Mouse (Mus musculus): Measurements from ENCODE around the gene Atp5k.

Atp5k gene

DNA sequence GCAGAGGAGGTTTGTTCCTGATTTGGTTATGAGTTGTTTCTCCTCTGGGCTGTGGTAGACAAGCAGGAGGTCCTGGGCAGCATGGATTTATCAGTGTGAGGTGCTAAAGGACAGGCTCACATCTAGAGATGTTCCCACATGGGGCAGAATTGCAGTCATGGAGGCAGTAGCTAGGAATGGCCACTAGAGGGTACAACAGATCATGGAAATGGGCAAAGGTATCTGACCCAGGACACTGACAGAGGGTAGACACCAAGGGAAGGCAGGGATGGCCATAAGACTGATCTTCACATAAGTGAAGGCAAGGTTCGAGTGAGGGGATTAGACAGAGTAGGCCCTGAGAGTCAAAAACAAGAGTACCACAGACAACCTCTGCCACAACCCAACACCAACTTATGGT, 7.1 kb downstream of the Atp5k start:
- no peak for DNase-seq (ENCODE audit: low read depth, low spot score)

DNA sequence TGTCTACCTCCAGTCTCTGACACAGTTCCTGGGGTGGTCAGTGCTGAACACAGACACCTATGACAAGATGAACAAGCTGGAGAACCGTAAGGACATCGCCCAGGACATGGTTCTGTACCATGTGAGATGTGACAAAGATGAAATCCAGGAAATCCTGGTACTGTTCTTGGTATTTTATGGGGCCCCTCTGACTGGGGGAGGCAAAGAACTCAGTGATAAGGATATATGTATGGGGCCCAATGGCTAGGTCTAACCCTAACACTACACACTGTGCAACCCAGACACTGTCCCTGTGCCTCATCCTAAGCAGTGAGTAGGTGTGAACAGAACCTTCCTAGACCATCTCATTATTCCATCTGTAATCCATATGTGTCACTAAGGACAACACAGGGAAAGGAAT, 10.8 kb downstream of the Atp5k start:
- DNase-seq (ENCODE audit: low read depth, low spot score) = no peak

DNA sequence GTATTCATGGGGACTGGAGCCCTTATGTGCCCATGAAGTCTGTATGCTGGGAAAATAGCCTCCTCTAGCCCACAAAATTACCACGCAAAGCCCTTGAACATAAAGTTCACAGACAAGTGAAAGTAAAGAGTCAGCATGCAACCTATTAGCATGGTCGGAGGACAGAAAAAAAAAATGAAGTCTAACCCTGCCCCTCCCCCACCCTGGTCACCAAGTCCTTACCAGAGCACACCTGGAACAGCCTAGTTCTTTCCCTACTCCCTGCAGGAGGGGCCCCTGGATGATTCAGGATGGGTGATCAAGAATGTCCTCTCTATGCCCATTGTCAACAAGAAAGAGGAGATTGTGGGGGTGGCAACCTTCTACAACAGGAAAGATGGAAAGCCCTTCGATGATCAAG, 11.5 kb downstream of the Atp5k start:
- DNase-seq (ENCODE audit: low read depth, low spot score) = no peak

DNA sequence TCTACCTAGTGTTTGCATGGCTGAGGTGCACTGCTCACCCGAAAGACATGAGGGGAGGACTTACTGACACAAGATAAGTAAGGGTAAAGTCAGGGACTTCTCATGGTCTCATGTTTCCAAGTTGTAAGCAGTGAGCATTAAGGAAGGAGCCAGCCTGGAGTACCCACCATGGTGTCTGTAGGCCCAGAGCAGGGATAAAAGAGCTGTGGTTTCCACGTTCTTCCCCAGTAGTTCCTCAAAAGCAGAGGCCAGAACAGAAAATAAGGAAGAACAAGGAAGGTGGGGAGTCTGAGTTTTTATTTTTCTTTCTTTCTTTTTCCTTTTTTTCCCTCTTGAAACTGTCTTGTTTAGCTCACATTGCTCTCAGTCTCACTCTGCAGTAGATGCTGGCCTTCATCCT, 19.5 kb downstream of the Atp5k start:
- DNase-seq (ENCODE audit: low read depth, low spot score) = no peak

DNA sequence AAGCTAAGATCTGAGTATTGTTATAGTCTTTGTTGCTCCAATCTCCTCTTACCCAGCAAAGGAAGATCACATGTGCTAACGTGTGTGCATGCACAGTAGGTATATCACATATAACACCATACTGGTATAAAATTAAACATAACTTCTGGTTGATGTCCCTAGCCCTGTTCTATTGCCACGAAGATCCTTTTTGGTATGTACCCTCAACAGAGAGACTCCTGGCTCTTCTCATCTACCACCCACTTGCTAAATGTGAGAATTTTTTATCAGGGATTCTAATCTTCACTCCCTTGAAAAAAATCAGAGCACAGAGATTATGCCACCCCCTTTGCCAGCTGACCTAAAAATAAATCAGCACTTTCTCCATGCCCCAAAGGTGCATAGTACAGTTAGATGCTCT, 27.3 kb downstream of the Atp5k start:
- DNase-seq (ENCODE audit: low read depth, low spot score) = no peak

DNA sequence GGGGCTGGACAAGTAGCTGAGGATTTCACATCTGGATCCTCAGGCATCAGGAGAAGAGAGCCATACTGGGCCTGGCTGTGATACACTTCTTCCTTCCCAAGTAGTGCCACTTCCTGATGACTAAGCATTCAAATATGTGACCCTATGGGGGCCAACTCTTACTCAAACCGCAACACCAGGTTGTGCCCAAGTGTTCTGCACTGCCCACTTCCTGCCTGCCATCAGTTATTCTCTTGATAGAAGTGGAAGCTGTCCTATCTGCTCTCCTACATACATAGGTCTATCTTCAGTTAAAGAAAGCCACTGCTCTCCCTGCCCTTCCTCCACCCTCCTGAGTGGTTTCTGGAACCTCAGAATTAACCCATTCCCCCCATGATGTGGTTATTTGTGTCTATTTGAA, 28.8 kb downstream of the Atp5k start:
- DNase-seq (ENCODE audit: low read depth, low spot score) = no peak

DNA sequence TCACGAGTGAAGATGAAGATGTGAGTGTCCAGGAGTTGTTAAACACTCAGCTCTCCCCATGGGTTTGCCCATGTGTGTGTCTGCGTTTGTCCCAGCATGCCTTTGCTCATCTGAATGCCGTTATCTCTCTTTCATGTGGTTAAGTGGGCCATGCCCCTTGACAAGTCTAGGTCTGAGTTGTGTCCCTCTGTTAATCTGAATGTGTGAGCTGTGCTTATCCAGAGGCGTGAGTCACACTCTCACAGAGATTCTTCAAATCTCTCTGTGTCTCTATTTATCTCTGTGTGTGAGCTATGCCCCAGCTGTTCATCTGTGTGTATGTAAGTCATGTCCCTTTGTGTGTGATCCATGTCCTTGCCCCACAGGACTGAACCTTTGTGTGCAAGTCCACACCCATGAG, 30.8 kb downstream of the Atp5k start:
- DNase-seq (ENCODE audit: low read depth, low spot score) = no peak

DNA sequence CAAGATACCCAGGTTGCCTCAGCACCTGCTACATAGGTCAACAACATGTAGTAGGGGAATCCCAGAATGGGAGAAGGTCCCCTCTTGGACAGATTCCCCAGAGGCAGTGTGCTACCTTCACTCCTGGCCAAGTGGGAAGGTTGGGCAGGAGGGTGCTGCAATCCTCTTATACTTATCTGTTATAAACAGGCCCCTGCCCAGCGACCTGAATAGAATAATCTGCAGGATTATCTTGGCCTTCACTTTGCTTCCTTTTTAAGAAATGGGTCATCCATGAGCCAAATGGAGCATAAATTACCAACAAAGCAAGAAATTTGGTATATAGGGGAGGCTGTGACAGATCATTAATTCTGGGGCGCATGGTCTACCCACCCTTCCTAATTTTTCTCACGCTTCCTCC, 44.5 kb downstream of the Atp5k start:
- DNase-seq (ENCODE audit: low read depth, low spot score) = no peak

DNA sequence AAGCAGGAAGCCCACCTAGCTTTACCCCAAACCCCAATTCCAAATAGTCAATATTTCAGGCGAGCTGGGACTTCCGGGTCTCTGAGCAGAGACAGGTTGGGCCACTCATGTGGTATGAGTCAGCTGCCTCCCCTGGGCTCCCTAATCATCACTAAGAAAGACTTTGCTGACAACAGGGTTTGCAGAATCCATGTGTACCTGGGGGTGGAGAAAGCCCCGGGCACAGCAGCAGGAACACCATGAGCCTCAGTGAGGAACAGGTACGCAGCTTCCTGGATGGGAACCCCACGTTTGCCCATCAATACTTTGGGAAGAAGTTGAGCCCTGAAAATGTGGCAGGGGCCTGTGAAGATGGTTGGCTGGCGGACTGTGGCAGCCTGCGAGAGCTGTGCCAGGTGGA, 46.0 kb downstream of the Atp5k start, which contains the start of gene Pde6b:
TSS of gene Pde6b (plus strand) at position 191 of the 400 bp plus-strand sequence.
- DNase-seq (ENCODE audit: low read depth, low spot score) = no peak

DNA sequence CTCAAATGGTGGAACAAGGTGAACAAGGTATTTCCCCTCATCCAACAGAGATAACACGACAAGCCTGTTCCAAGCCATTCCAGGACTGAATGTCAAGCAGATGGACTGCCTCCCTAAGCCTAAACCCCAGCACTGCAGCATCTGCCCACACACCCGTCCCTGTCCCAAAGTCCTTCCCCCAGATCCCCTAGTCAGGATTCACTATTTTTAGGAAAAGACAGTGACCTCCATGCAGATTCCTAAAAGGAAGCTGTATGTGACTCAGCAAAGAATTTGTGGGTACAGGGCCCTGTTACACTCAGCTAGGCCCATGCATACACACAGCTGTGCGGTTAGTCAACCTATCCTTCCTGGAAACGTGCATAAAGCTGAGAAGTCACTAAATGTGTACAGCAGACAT, 47.8 kb downstream of the Atp5k start:
- no peak for DNase-seq (ENCODE audit: low read depth, low spot score)

DNA sequence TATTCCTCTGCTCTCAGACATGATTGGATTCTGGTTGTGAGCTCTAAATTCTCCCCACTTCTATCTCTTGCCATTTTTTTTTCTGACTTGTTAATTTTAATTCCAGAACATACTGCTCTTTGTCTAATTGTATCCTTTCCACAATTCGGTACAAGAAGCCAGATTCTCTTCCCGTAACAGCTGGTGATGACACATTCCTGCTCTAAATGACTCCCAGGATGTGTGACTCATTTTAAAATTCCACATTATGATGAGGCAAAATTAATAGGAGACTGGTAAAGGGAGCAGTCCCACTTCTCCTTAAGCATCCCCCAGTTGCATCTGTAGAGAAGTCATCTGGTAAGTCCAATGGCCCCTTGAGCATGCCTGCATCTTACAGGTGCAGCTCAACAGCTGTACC, 48.6 kb downstream of the Atp5k start:
- no peak for DNase-seq (ENCODE audit: low read depth, low spot score)
